Mouse (Mus musculus): ENCODE measurements around the gene Lect2.

Gene Lect2

DNA sequence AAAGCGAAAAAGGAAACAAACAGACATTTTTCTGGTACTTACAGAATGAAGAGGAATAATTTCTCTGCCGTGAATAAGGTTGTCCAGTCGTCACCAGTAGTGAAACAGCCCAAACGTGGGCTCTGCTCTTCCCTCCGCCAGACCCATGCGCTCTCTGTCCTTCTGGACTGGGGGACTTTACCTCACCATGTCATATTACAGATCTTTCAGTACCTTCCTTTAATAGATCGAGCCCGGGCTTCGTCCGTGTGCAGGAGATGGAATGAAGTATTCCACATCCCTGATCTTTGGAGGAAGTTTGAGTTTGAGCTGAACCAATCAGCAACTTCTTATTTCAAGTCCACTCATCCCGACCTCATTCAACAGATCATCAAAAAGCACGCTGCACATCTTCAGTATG, 21.4 kb downstream of the Lect2 start:
- in situ Hi-C loops (cut with MboI; ENCODE audit: low pct_unique_long_range_greater_than_20kb in 1 of 2, low sequenced_read_pairs in 2 of 2, unreplicated experiment in 1 of 2) = no loop called here

DNA sequence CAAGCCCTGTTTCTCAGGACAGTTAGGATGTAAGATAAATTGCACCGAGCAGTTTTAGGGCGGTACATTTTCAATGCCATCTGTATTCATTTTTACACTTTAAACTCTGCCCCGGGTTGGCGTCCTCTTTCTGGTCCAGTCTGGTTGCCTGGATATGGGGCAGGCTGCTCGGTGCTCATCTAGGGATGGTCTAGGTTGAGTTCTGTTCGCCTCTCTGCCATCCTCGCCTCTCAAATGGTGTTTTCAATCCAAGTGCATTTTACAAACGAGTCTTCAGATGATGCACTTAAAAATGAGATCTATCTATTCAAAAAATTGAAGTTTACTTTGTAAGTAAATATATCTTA, 25.5 kb downstream of the Lect2 start:
- in situ Hi-C loops (cut with MboI; ENCODE audit: low pct_unique_long_range_greater_than_20kb in 1 of 2, low sequenced_read_pairs in 2 of 2, unreplicated experiment in 1 of 2) = no loop called here

DNA sequence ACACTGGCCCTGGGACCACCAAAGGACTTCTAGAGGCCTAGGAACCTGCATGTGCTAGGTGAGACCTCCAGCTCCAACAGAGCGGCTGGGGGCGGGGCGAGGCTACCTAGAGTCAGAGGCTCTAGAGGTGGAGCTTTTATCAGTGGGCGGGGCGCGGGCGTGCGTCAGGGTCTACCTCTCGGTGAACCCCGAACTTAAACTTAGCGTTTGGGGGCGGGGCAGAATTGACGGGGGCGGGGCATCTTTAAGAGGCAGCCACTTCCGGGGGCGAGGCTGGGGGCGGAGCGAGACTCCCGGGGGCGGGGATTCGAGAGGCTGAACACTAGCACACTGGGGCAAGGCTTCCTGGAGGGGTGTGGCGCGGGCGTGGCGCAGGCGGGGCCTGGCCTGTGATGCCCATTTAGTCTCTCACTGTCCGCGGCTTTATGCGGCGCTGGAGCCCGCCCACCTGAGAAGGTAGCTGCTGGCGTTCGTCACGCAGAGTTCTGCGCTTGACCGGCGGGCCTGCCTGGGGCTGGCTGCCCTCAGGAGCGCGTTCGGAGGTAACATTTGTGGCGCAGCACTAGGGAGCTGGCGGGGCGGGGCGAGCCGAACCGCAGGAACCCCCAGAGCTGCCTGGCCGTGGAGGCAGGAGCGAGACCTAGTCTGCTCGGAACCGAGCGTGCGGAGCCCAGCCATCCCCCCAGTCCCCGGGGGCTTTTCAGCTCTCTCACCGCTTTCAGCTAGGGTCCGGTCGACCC, 26.1 kb downstream of the Lect2 start, which contains the start of gene Fbxl21:
Gene Fbxl21, plus strand, starts transcription at position 392 of the 740 bp plus-strand sequence.
- in situ Hi-C loops (cut with MboI; ENCODE audit: low pct_unique_long_range_greater_than_20kb in 1 of 2, low sequenced_read_pairs in 2 of 2, unreplicated experiment in 1 of 2) = no loop called here

DNA sequence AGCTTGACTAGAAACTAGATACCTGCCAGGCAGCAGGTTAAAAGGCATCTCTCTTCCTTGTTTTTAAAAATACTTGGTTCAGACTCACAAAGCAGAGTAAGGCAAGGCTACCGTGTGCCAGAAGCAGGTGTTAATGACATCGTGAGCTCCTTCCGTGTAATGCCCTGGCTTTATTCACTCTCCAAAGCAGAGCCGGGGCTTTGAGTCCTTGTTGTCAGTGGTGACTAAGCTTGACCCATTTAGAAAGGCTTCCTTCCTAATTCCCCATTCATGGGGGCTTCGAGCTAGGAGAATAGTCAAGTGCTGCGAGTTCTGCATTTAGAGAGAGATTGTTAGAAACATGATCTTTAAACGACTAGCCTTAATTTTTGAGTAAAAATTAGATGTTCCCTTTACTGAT, 31.5 kb downstream of the Lect2 start:
- in situ Hi-C loops (cut with MboI; ENCODE audit: low pct_unique_long_range_greater_than_20kb in 1 of 2, low sequenced_read_pairs in 2 of 2, unreplicated experiment in 1 of 2) = no loop called here

DNA sequence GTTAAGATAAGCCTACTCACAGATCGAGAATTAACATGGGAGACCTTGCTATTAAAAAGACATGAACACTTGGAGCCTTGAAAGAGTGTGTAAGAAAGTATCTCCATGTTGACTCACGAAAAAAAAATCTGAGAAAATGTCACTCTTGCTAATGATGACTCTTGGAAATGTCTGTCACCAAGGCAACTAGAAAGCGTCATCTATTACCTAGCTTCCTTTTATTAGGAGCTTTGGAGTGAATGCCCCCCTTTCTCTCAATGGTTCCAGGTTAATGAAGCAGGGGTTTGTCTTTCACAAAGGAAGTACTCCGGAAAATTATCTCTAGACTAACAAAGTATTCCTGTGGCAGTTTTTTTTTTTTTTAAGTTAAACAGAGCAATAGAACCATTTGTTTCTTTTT, 32.0 kb downstream of the Lect2 start:
- in situ Hi-C loops (cut with MboI; ENCODE audit: low pct_unique_long_range_greater_than_20kb in 1 of 2, low sequenced_read_pairs in 2 of 2, unreplicated experiment in 1 of 2) = no loop called here

DNA sequence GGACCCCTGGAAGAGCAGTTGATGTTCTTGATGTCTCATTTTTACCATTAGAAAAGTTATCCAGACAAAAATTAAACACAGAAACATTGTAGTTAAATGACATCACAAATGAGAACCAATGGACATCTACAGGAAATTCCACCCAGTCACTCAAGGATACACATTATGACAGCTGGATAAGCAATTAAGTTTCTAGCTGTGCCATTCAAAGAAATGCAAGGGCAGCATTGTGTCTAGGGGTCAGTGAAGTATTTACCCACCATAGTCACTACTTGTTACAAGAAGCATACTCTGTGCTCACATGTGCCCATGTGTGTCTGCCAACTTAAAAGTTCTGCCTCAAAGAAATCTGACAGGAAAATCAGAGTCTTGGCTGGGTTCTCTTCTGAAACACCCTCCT, 34.7 kb downstream of the Lect2 start:
- in situ Hi-C loops (cut with MboI; ENCODE audit: low pct_unique_long_range_greater_than_20kb in 1 of 2, low sequenced_read_pairs in 2 of 2, unreplicated experiment in 1 of 2) = no loop called here

DNA sequence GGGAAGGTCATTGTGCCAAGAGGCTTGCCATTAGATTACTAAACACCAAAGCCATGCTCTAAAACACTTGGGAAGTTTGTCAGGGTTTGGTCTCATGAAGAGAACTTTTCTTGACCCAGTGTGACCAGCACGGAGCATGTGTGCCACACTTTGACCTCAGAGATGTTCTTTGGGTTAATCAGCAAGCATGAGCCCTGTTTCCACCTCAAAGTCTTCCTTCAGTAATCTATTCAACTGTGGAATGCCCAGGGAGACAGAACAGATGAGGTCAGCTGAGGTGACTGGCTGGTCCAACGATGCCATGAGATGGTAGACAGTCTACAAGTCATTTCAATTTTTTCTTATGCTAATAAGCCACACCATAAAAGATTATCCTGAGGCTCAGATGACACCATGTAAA, 38.5 kb downstream of the Lect2 start:
- in situ Hi-C loops (cut with MboI; ENCODE audit: low pct_unique_long_range_greater_than_20kb in 1 of 2, low sequenced_read_pairs in 2 of 2, unreplicated experiment in 1 of 2) = no loop called here

DNA sequence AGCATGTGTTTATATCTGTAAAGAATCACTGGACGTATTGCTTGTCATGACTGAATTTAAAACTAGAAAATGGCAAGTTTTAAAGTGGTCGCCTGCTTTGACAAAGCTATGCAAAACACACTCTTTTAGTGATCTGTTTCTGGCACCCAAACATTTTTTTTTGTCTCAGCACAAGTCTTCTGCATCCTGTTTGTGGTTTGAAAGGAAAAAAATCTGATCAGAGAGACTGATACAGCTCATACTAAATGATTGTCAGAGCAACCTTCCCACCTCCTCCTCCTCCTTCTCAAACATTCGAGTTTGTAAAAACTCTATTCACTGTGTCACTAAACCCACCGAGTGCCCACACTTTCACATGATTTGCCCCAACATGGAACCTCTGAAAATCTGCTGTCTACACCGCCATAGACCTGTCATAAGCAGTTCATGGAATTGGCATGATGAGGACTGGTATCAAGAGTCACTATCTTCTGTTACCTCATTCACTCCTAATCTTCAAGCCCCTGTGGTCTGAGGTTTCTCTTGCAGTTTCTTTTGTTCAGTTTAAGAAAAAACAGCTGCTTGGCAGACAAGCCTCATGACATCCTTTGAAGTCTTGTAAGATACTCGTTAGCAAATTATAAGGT, 41.3 kb downstream of the Lect2 start:
- in situ Hi-C loops (cut with MboI; ENCODE audit: low pct_unique_long_range_greater_than_20kb in 1 of 2, low sequenced_read_pairs in 2 of 2, unreplicated experiment in 1 of 2) = no loop called here

DNA sequence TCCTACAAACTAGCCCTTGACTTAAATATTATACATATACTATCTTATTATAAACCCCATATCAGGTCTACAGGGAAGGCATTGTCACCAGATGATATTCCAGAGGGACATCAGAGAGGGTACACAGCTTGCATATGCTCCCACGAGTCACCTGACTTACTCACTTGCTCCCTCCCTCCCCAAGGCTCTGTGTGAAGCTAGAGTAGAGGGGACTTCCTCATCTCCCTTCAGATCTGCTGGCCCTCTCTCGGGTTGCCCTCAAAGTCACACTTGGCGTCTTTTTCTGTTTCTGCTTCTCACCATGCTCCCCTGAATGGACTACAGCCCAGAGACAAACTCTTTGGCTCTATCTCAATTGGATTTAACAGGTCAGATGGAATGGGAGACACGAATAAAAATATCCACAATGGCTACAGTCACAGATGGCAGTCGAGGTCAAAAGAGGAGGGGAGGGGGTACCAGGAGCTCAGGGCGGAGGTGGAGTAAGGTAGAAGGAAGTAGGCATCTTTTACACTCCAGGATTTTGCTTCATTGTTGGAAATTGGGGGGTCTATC, 46.4 kb downstream of the Lect2 start:
- in situ Hi-C loops (cut with MboI; ENCODE audit: low pct_unique_long_range_greater_than_20kb in 1 of 2, low sequenced_read_pairs in 2 of 2, unreplicated experiment in 1 of 2) = no loop called here

DNA sequence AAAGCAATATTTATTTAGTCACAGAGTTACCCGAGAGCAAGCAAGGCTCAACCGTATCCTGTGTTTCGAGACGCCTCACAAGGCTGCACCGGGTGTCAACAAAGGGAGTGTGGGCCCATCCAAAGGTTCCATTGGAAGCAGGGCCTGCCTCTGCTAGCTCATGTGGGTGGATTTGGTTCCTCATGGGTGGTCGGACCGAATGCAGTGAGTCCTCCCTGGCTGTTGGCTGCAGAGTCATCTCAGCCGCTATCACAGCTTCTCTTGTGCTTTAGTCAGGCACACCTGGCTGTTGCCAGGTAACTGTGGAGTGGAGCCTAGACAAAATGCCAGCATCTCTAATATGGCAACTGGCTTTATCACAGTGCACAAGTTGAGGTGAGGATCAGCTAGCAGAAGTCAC, 47.7 kb downstream of the Lect2 start:
- in situ Hi-C loops (cut with MboI; ENCODE audit: low pct_unique_long_range_greater_than_20kb in 1 of 2, low sequenced_read_pairs in 2 of 2, unreplicated experiment in 1 of 2) = no loop called here

DNA sequence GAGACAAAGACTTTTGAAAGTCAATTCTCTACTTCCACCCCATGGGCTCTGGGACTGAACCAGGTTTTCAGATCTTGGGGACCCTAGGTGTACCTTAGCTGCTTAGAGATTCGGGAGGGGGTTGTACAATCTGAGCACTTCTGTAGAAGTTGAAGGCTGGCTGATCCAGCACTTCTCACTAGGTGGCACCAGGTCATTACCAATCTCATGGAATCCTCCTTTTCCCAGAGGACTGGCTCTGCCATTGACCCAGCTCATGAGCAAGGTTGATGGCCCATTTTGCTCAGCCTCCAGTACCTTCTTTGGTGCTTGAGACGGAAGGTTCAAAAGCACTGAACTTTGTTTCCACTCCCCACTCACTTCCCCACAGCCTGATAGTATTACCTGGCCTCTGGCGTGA, 48.2 kb downstream of the Lect2 start:
- in situ Hi-C loops (cut with MboI; ENCODE audit: low pct_unique_long_range_greater_than_20kb in 1 of 2, low sequenced_read_pairs in 2 of 2, unreplicated experiment in 1 of 2) = no loop called here

DNA sequence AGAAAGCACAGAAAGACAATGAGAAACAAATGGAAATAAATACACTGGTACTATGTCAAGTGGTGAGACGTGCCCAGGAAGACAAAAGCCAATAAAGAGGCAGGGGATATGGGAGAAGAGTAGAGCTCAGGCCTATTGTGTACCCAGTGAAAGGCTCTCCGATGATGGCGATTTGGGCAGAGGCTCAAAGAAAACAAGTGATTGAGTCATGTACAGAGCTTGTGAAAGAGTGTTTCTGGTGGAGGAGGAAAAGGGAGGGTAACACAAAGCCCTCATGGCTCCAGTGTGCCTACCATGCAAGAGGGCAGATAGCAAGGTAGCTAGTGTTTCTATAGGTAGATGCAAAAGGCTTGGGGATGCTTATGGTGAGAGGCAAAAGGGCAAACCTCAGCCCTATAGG, 53.9 kb downstream of the Lect2 start:
- in situ Hi-C loops (cut with MboI; ENCODE audit: low pct_unique_long_range_greater_than_20kb in 1 of 2, low sequenced_read_pairs in 2 of 2, unreplicated experiment in 1 of 2) = no loop called here

Measured in mouse embryonic stem cell (cell line).